Mouse (Mus musculus) E14TG2a.4 (cell line): Measurements from ENCODE around the gene Fam163a.

Experiments
- CTCF ChIP-seq: conservative IDR thresholded peaks from 2 replicates; pipeline ENCODE4 v1.5.1; 2014; ENCODE audit warnings: low read length
- NANOG ChIP-seq: IDR thresholded peaks from 2 replicates; pipeline ENCODE4 v1.6.1; 2014; ENCODE audit warnings: borderline replicate concordance, low read length, mixed read lengths
- POU5F1 ChIP-seq: IDR thresholded peaks from 2 replicates; pipeline ENCODE4 v1.6.1; 2014; ENCODE audit warnings: low read length, borderline replicate concordance

GRCm38 (mm10) chr1:156070106-156070505 lies 134.7 kb downstream of the Fam163a start:
- no peak for TF ChIP-seq CTCF
- TF ChIP-seq POU5F1, result no peak
- TF ChIP-seq NANOG, result no peak
